Mouse (Mus musculus): ENCODE results near the gene Hoxb6.

Gene Hoxb6

GRCm38 (mm10) chr11:96300354-96301063, 8.2 kb downstream of the Hoxb6 start:
- in situ Hi-C loops (cut with MboI, MseI), result no loop called here

GRCm38 (mm10) chr11:96301064-96301431, 8.8 kb downstream of the Hoxb6 start:
- in situ Hi-C loops (cut with MboI, MseI), result no loop called here

DNA sequence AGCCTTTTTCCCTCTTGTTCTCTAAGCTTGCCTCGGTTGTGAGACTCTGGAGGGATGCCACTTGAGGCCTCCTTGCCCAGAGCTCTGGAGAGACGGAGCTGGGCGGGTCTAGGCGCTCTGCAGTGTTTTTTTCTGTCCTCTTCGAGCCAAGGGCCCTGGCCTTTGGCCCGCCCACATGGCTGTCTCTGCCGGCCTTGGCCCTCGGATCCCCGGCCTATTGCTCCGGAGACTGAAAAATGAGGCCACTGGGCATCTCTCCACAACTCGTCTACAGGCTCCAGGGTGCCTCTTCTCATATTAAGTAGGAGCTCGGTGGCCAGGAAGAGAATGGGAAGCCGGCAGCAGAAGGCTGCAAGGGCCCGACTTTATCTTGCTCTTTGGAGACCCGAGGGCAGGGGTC, 9.6 kb downstream of the Hoxb6 start:
- in situ Hi-C loops (cut with MboI, MseI), result no loop called here

DNA sequence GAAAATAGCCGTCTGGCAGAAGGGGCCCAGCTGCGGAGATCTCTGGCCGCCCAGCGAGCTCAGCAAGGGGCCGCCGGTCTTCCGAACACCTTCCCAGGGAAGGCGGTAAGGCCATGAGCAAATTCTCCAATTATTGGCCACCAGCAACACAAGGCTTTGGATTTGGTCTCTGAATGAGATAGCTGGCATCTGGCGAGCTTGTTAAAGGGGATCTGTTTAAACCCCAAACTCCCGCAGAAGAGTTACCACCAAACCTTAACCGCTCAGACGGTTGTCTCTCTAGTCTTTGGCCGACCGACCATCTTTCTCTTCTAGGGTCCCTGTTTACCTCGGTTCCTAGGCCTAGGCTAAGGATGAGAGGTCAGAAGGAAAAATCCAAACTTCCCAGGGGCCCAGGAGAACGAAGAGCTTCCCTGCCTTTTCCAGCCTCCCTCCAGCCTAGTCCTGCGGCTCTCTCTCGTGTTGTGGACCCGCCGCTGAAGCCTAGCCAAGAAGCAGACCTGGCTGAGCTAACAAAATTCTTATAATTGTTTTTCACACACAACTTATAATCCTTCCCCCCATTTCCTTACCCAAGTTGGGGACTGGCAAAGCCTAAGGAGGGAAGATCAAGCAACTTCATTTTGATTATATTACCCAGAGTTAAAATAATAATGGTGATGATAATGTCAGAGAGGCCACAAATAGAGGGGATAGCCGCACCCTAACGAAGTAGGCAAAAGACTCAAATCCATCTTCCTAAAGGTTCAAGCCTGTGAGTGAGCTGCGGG, 10.3 kb downstream of the Hoxb6 start:
- in situ Hi-C loops (cut with MboI, MseI), result no loop called here

DNA sequence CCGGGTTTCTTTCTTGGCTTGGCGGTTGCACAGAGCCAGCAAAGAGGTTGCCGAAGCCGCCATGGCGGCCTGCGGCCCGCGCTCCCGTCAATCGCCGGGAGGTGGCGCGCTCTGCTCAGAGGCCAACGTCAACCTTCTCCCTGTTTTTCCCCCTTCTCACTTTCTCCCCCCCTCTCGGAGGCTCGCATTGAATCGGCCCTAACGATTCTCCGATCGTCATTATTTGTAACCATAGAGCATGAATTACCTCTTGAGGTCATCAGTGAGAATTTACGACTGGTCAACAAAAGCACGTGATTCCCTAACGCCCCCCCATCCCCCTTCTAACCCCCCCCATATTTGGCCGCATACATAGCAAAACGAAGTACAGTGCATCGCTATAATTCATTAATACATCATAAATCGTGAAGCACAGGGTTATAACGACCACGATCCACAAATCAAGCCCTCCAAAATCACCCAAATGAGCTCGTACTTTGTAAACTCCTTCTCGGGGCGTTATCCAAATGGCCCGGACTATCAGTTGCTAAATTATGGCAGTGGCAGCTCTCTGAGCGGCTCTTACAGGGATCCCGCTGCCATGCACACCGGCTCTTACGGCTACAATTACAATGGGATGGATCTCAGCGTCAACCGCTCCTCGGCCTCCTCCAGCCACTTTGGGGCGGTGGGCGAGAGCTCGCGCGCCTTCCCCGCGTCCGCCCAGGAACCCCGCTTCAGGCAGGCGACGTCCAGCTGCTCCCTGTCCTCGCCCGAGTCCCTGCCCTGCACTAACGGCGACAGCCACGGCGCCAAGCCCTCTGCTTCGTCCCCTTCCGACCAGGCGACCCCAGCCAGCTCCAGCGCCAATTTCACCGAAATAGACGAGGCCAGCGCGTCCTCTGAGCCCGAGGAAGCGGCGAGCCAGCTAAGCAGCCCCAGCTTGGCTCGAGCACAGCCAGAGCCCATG, 11.1 kb downstream of the Hoxb6 start, which contains the start of gene Hoxb5:
Gene Hoxb5 (plus strand): TSS at position 186 of the 949 bp plus-strand sequence.
- in situ Hi-C loops (cut with MboI, MseI), result no loop called here

DNA sequence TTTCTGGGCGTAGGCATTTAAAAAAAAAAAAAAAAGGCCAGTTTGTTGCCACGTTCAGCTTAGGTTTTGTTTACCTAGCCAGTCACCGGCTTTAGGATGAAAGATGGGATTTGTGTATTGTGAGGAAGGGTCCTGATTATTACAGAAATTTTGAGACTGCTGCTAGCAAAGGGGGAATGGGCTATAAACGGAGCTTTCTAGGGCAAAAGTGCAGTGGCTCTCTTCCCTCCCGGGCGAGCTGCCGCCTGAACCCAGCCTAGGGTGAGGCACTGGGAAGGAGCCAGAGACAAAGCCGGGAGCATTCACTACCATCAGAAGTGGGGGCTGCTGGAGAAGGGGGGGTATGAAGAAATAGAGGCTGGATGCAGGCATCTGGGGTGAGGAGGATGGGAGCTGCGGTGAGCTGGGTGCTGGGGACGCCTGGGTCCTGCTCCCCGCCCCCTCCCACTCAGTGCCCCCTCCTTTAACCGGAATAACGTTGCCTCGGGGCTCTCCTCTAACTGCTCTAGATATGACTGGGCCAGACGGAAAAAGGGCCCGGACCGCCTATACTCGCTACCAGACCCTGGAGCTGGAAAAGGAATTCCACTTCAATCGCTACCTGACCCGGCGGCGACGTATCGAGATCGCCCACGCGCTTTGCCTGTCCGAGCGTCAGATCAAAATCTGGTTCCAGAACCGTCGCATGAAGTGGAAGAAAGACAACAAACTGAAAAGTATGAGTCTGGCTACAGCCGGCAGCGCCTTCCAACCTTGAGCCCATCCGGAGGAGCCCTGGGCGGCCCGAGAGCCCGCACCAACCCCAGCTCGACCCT, 12.3 kb downstream of the Hoxb6 start:
- in situ Hi-C loops (cut with MboI, MseI), result no loop called here

DNA sequence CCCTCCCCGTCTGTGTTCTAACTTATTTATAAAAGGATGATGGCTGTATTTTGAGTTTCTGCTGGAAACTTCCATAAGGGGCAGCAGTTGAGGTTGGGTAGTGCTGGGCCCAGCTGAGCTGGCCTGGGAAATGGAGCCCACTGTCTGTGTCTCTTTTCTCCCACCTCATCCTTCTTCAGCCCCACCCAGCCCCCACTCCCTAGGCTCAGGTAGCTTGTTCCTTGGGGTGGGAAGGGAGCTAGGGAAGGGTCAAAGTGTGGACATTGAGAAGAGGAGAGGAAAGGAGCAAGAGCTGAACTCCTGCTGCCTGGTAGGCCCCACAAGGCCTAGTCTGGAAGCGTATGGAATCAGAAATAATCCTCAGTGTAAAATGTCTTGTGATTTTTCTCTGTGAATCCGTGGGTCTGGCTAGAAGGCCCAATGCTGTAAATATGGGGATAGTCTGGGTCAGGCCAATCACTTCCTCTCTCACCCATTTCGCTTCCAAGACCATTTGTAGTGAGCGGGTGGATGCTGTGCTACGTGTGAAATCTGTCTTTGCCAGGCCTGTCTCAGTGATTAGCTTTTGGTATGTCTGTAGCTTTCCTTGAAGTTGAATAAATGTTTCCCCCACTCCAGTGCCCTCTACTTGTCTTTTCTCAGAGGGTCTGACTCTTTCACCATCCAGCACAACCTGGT, 13.4 kb downstream of the Hoxb6 start:
- in situ Hi-C loops (cut with MboI, MseI), result no loop called here

GRCm38 (mm10) chr11:96306183-96306907, 14.1 kb downstream of the Hoxb6 start:
- in situ Hi-C loops (cut with MboI, MseI), result no loop called here

- in situ Hi-C loops (cut with MboI, MseI), result no loop called here
These were observed 14.6 kb downstream of the Hoxb6 start for GRCm38 (mm10) chr11:96306908-96307269.

GRCm38 (mm10) chr11:96308763-96309162, 16.5 kb downstream of the Hoxb6 start:
- in situ Hi-C loops (cut with MboI, MseI), result no loop called here

DNA sequence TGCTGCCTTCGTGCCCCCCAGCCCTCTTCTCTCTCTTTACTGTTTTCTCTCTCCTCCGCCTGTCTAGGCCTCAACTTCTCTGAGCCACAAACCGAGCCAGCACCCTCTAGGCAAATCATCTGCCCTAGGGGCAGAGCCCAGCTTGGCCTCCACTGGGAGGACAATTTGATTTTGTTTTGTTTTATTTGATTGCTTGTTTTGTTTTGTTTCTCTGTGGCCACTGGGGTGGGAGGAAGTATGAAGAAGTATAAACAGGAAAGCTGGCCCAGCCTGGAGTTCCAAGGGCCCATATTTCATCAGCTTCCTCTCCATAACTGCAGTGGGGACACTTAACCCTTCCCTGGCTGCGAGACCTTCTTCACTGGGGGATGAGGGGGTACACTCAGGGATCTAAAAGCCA, 17.0 kb downstream of the Hoxb6 start:
- in situ Hi-C loops (cut with MboI, MseI), result no loop called here

GRCm38 (mm10) chr11:96310183-96310938, 18.1 kb downstream of the Hoxb6 start:
- in situ Hi-C loops (cut with MboI, MseI), result no loop called here

DNA sequence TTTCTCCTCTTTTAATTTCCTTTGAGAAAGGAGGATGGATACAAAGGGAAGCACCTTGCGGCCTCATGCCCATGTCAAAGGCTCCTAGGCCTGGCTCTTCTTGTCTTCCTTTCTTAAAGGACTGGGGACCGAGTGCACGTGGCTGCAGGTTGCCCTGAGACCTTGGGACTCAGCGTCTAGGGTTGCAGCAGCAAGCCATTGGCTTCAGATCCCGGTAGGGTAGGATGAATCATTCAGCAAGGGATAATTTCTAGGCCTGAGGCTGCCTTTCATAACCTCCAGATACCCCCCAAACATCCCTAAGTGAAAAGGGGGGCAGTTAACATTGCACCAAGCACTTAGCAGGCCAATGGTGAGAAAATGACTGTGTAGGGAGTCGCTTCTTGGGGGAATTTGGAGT, 18.8 kb downstream of the Hoxb6 start:
- in situ Hi-C loops (cut with MboI, MseI), result no loop called here

GRCm38 (mm10) chr11:96311520-96312417, 19.5 kb downstream of the Hoxb6 start:
- in situ Hi-C loops (cut with MboI, MseI), result no loop called here

DNA sequence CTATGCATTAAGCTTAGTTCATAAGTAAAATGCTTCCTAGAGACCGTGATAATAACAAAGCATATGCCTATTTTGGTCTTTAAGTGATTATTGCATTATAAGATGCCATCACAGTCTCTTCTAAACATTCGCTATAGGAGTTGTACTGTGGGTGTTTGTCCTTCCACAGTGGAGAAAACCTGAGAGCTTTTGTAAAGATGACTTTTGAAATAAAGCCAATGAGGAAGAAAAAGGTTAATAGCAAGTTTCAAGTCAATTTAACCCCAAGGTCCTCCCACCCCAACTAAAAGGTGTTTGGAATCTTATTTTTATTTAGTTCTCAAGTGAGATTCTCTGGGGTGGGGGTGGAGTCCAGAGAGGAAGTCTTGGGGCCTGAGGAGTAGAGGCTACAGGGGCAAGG, 20.9 kb downstream of the Hoxb6 start:
- in situ Hi-C loops (cut with MboI, MseI), result no loop called here

- in situ Hi-C loops (cut with MboI, MseI), result no loop called here
These were observed 21.6 kb downstream of the Hoxb6 start for GRCm38 (mm10) chr11:96313806-96314428.

- in situ Hi-C loops (cut with MboI, MseI), result no loop called here
These were observed 22.5 kb downstream of the Hoxb6 start for GRCm38 (mm10) chr11:96314671-96315343.
